Mouse (Mus musculus) erythroblast, embryonic 14.5 days (primary cell): ENCODE data around the gene Usp42.

Experiments used
- GATA1 ChIP-seq: IDR thresholded peaks from 2 replicates; pipeline ENCODE4 v1.6.1; 2012; ENCODE audit warnings: low read length, inconsistent platforms, mixed read lengths
- TAL1 ChIP-seq: IDR thresholded peaks from 3 replicates; pipeline ENCODE4 v1.6.1; 2012; ENCODE audit warnings: low read length, inconsistent platforms, mixed read lengths

DNA sequence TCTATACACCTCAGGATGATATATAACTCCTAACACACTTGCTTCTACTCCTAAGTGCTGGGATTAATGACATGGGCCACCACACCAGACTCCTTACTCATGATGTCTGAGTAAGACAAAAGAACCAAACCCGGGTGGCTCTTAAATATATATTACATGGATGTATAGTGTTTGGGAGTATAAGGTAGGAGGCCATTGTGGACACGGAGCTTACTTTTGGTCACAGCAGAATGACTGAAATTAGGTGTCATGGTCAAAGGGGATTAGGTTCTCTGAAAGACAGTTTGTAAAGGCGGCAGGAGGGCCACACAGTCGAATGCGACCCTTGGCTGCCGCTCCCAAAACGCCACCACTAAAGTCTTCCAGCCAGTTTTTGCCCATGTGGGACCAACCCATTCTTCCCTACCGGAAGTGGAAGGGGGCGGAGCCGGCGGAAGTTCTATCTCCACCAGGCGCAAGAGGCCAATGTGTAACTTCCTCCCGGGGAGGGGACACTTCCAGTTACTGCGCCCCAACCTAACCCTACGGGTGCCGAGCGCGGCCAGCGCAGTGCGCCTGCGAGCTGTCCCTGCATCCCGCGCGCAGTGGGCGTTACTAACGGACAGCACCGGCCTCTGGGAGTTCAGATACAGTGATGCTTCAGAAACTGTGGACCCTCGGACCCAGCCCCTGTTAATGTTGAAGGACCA is 25.8 kb upstream of the Usp42 start:
- no peak for TF ChIP-seq GATA1
- TF ChIP-seq TAL1 = no peak
